Mouse (Mus musculus): ENCODE data around the gene Mul1.

- TF ChIP-seq CTCF (IDR thresholded peaks at IDR 0.05; ENCODE audit: borderline replicate concordance, insufficient read depth, low read depth, low read length): no peak
- no peak for TF ChIP-seq POLR2A (IDR thresholded peaks at IDR 0.05; ENCODE audit: borderline replicate concordance, insufficient read depth, low read length)
Observed at GRCm38 (mm10) chr4:138411504-138412121, 22.9 kb upstream of the Mul1 start.
